Mouse (Mus musculus): ENCODE results near the gene Flywch1. TPM values are rescaled to one million over a fixed set of nuclear protein-coding genes. Genes with fewer than 3 reads are reported as not detected.

Gene Flywch1
- polyA plus RNA-seq, 1 experiment = 53.7 TPM

GRCm38 (mm10) chr17:23746767-23747166 is 24.6 kb downstream of the Flywch1 start:
- Histone ChIP-seq H3K9me3 (peaks cover 3% of the 10 kb centered on the region; the same call in 1 of the 2 replicates), H3K27me3 (replicated peaks) (peaks cover 58% of the 10 kb centered on the region), H3K4me1 (peaks cover 67% of the 10 kb centered on the region), H3K36me3 (replicated peaks; ENCODE audit: low read length) (peaks cover 7% of the 10 kb centered on the region), H3K4me3 (replicated peaks) (no peak overlapping the region)
- TF ChIP-seq FLI1 (IDR thresholded peaks at IDR 0.05; ENCODE audit: low read length) (no peak), GATA1 (IDR thresholded peaks at IDR 0.05; ENCODE audit: borderline replicate concordance, low read length) (no peak)

- Histone ChIP-seq H3K9me3 (peaks cover 3% of the 10 kb centered on the region; the same call in 1 of the 2 replicates), H3K4me3 (replicated peaks) (no peak overlapping the region), H3K36me3 (replicated peaks; ENCODE audit: low read length) (peaks cover 2% of the 10 kb centered on the region), H3K27me3 (replicated peaks) (peaks cover 63% of the 10 kb centered on the region), H3K4me1 (peaks cover 71% of the 10 kb centered on the region)
- TF ChIP-seq GATA1 (IDR thresholded peaks at IDR 0.05; ENCODE audit: borderline replicate concordance, low read length) (no peak), FLI1 (IDR thresholded peaks at IDR 0.05; ENCODE audit: low read length) (no peak)
These were observed 25.1 kb downstream of the Flywch1 start for GRCm38 (mm10) chr17:23746311-23746710.

DNA sequence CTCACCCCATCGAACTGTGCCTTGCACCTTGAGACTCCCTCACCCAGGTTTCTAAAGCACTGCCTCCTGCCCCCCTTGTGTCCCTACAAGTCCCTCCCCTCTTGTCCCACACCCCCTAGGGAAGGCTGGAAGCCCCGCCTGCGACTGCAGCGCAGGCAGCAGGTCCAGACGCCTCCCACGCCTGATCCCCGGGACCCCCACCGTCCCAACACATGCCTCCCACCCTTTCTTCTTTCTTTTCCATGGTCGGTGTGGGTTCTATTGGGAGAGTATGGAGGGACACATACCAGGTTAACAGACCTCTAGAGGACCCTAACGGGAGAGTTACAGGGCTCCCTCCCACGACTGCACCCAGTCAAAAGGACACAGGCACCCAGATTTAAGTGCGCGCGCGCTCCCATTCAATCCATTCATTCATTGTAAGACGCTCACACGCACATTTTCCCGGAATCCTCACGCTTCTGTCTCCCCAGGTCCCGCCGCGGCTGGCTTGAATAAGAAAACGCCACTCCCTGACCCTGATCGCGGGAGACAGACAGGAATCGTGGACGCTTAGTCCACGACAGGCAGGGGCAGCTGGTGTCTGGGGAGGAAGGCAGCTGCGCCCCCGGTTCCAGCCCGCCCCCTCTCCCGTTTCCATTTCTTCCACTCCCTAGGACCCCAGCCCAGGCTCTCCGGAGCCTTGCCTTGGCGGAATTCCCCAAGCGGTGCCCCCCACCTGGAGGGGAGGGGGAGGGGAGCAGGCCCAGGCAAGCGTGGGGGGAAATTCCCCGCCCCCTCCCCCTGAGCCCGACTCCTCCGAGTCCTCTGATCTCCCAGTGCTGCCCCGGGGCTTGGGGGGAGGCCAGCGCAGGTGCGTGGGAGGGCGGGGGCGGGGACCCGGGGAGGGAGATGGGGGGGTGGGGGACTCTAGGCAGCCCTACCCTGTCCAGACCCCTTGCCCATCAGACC is 25.8 kb downstream of the Flywch1 start, which contains the start of gene Kremen2:
Gene Kremen2 (minus strand): TSS at position 533 of the 951 bp plus-strand sequence.
- no peaks in the 10 kb centered on the region for H3K36me3 ChIP-seq (replicated peaks; ENCODE audit: low read length)
- no peak for TF ChIP-seq GATA1 (IDR thresholded peaks at IDR 0.05; ENCODE audit: borderline replicate concordance, low read length)
- no peak for TF ChIP-seq FLI1 (IDR thresholded peaks at IDR 0.05; ENCODE audit: low read length)
- H3K4me1 ChIP-seq = peaks cover 76% of the 10 kb centered on the region
- peaks cover 69% of the 10 kb centered on the region for H3K27me3 ChIP-seq (replicated peaks)
- H3K4me3 ChIP-seq (replicated peaks) = peak within 1 kb of the TSS; percentile 75
- H3K9me3 ChIP-seq = peaks cover 3% of the 10 kb centered on the region; the same call in 1 of the 2 replicates

- H3K36me3 ChIP-seq (replicated peaks; ENCODE audit: low read length) = no peaks in the 10 kb centered on the region
- H3K27me3 ChIP-seq (replicated peaks) = peaks cover 78% of the 10 kb centered on the region
- peak overlapping the region; percentile 3 for H3K4me3 ChIP-seq (replicated peaks)
- no peak for TF ChIP-seq GATA1 (IDR thresholded peaks at IDR 0.05; ENCODE audit: borderline replicate concordance, low read length)
- TF ChIP-seq FLI1 (IDR thresholded peaks at IDR 0.05; ENCODE audit: low read length) = no peak
- H3K9me3 ChIP-seq = peaks cover 3% of the 10 kb centered on the region; the same call in 1 of the 2 replicates
- H3K4me1 ChIP-seq = peaks cover 80% of the 10 kb centered on the region
These were observed 26.8 kb downstream of the Flywch1 start for GRCm38 (mm10) chr17:23744651-23745050.

- Histone ChIP-seq H3K36me3 (replicated peaks; ENCODE audit: low read length) (no peaks in the 10 kb centered on the region), H3K9me3 (peaks cover 3% of the 10 kb centered on the region; the same call in 1 of the 2 replicates), H3K27me3 (replicated peaks) (peaks cover 84% of the 10 kb centered on the region), H3K4me3 (replicated peaks) (no peak overlapping the region), H3K4me1 (peaks cover 80% of the 10 kb centered on the region)
- TF ChIP-seq FLI1 (IDR thresholded peaks at IDR 0.05; ENCODE audit: low read length) (no peak), GATA1 (IDR thresholded peaks at IDR 0.05; ENCODE audit: borderline replicate concordance, low read length) (no peak)
These were observed 27.3 kb downstream of the Flywch1 start for GRCm38 (mm10) chr17:23744076-23744475.

DNA sequence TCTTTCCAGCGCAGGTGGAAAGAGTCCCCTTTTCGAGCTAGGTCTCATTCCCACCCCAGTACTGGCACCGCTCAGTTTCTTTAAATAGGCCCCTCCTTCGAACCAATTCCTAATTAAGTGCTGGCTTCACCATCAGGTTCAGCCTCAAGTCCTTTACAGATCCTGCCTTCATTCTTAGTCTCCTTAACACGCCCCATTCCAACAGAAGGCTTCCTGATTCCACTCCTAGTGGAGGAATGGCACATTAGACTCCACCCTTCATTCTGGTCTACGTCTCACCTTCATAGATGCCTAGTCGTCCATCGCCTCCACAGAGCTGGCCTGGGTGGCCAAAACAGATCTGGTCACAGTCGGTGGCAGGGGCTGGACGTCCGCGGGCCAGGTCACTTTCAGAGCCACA is 28.5 kb downstream of the Flywch1 start:
- Histone ChIP-seq H3K9me3 (peaks cover 3% of the 10 kb centered on the region; the same call in 1 of the 2 replicates), H3K4me3 (replicated peaks) (no peak overlapping the region), H3K27me3 (replicated peaks) (peaks cover 93% of the 10 kb centered on the region), H3K36me3 (replicated peaks; ENCODE audit: low read length) (no peaks in the 10 kb centered on the region), H3K4me1 (peaks cover 79% of the 10 kb centered on the region)
- no peak for TF ChIP-seq FLI1 (IDR thresholded peaks at IDR 0.05; ENCODE audit: low read length)
- TF ChIP-seq GATA1 (IDR thresholded peaks at IDR 0.05; ENCODE audit: borderline replicate concordance, low read length) = no peak

- H3K9me3 ChIP-seq = peaks cover 3% of the 10 kb centered on the region; the same call in 1 of the 2 replicates
- H3K36me3 ChIP-seq (replicated peaks; ENCODE audit: low read length) = no peaks in the 10 kb centered on the region
- peak overlapping the region; percentile 85 for H3K4me3 ChIP-seq (replicated peaks)
- H3K27me3 ChIP-seq (replicated peaks) = peaks cover 97% of the 10 kb centered on the region
- peaks cover 82% of the 10 kb centered on the region for H3K4me1 ChIP-seq
- TF ChIP-seq FLI1 (IDR thresholded peaks at IDR 0.05; ENCODE audit: low read length) = no peak
- no peak for TF ChIP-seq GATA1 (IDR thresholded peaks at IDR 0.05; ENCODE audit: borderline replicate concordance, low read length)
These were observed 29.1 kb downstream of the Flywch1 start for GRCm38 (mm10) chr17:23742210-23742793.

DNA sequence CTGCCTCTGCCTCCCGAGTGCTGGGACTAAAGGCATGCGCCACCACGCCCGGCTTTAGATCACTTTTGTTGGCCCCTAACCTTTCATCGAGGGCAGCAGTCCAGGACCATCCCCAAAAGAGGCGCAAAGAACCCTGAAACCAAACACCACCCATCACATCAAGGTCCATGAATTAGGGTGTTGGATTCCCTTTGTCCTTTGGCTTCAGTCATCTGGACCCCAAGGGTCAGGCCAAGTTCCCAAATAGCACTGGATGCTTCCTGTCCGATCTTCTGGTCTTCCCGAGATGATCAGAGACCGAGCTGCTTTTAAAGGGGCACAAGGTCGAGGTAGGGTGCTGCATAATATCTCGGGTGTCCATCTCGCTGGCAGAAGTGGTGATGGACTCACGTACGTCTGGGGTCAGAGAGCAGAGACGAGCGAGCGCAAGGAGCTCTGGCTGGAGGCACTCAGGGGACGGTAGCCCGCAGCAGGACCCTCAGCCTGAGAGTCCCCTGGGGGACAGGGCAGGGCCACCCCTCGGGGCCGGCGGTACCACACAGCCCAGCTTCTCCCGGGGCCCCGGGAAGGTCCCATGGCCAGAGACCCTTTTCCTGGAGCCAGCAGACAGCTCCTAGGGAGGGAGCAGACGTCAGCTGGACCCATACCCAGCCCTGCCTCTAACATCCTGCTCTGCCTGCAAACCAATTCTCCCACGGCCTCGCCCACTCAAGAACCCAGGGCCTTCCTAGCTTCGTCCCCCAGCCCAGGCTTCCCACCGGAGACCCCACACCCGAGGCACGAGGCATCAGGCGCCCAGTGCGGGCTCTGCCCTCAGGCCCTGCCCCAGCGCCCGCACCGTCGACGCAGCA is 29.8 kb downstream of the Flywch1 start:
- TF ChIP-seq GATA1 (IDR thresholded peaks at IDR 0.05; ENCODE audit: borderline replicate concordance, low read length) (no peak), FLI1 (IDR thresholded peaks at IDR 0.05; ENCODE audit: low read length) (no peak)
- Histone ChIP-seq H3K36me3 (replicated peaks; ENCODE audit: low read length) (no peaks in the 10 kb centered on the region), H3K27me3 (replicated peaks) (peaks cover 97% of the 10 kb centered on the region), H3K4me1 (peaks cover 78% of the 10 kb centered on the region), H3K9me3 (peaks cover 3% of the 10 kb centered on the region; the same call in 1 of the 2 replicates), H3K4me3 (replicated peaks) (no peak overlapping the region)

DNA sequence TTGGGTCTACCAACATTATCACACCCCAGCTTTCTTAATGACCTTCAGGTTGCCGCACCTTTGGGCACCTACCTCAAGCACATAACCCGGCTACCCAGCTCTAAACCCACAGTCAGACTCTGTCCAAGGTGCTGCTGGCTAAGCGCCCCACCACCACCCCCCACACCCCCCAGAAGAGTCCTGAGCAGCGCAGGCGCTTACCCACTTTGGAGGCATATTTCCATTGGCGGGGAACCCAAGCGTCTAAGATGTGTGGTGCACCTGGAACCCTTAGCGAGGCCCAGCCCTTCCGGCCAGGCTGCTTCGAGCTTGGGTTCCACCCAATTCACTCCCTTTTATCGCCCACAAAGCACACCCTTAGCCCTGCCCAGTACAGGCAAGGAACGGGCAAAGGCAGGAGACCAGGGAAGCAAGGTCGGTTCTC is 30.8 kb downstream of the Flywch1 start, which contains the start of gene Paqr4:
Gene Paqr4 (minus strand): TSS at position 270 of the 424 bp plus-strand sequence.
- Histone ChIP-seq H3K9me3 (peaks cover 3% of the 10 kb centered on the region; the same call in 1 of the 2 replicates), H3K4me1 (peaks cover 68% of the 10 kb centered on the region), H3K27me3 (replicated peaks) (peaks cover 90% of the 10 kb centered on the region), H3K36me3 (replicated peaks; ENCODE audit: low read length) (peaks cover 6% of the 10 kb centered on the region), H3K4me3 (replicated peaks) (peak within 1 kb of the TSS; percentile 92)
- no peak for TF ChIP-seq GATA1 (IDR thresholded peaks at IDR 0.05; ENCODE audit: borderline replicate concordance, low read length)

Data from megakaryocyte, embryonic 14.5 days (primary cell).